Mouse (Mus musculus): ENCODE results near the gene Ptpra. TPM values are rescaled to one million over a fixed set of nuclear protein-coding genes. Genes with fewer than 3 reads are reported as not detected.
A peak's percentile ranks its signal among the peaks of the same experiment; 100 is the strongest.

Gene Ptpra
- 73.2 and 85.5 TPM in 2 replicates for polyA plus RNA-seq (2016; fragmentation: Nextera tagmentation; extraction: Ambion mirVana)

GRCm38 (mm10) chr2:130449794-130450433, at the start of gene Ptpra:
Ptpra (plus strand) TSS chr2:130450278.
- Histone ChIP-seq H3K27ac (peak within 1 kb of the TSS; percentile 94), H3K4me1 (peaks cover 21% of the 10 kb centered on the region), H3K9me3 (replicated peaks) (no peaks in the 10 kb centered on the region), H3K27me3 (ENCODE audit: low read depth, poor library complexity, severe bottlenecking) (peaks cover 17% of the 10 kb centered on the region), H3K4me3 (peak within 1 kb of the TSS; percentile 89), H3K36me3 (peaks cover 4% of the 10 kb centered on the region; the same call in 1 of the 2 replicates)
- peak; percentile 91 for DNase-seq (ENCODE audit: low spot score)
- 0% methylated on average over 48 of the region's 50 CpGs for WGBS

GRCm38 (mm10) chr2:130401891-130402290, 48.2 kb upstream of the Ptpra start:
- Histone ChIP-seq H3K36me3 (no peaks in the 10 kb centered on the region), H3K4me1 (peaks cover 22% of the 10 kb centered on the region), H3K27ac (no peak overlapping the region), H3K4me3 (no peak overlapping the region), H3K9me3 (replicated peaks) (no peaks in the 10 kb centered on the region), H3K27me3 (ENCODE audit: low read depth, poor library complexity, severe bottlenecking) (no peaks in the 10 kb centered on the region)
- DNase-seq (ENCODE audit: low spot score), result no peak
- WGBS, result 84% methylated on average over 4 of the region's 4 CpGs

GRCm38 (mm10) chr2:130404939-130405338, 45.1 kb upstream of the Ptpra start, which contains the start of the genes Gm28372 and 1700020A23Rik:
Gm28372 (plus strand) TSS chr2:130405239.
1700020A23Rik (plus strand) TSS chr2:130405259.
- DNase-seq (ENCODE audit: low spot score), result no peak
- no peaks in the 10 kb centered on the region for H3K36me3 ChIP-seq
- no peak within 1 kb of the TSS for H3K27ac ChIP-seq
- H3K9me3 ChIP-seq (replicated peaks), result no peaks in the 10 kb centered on the region
- no peak within 1 kb of the TSS for H3K4me3 ChIP-seq
- no peaks in the 10 kb centered on the region for H3K27me3 ChIP-seq (ENCODE audit: low read depth, poor library complexity, severe bottlenecking)
- H3K4me1 ChIP-seq, result peaks cover 19% of the 10 kb centered on the region
- 91% methylated on average over 1 of the region's 1 CpGs for WGBS

GRCm38 (mm10) chr2:130406178-130406577, 43.9 kb upstream of the Ptpra start, which contains the start of gene Tmem239:
Tmem239 (plus strand) TSS chr2:130406478.
- no peaks in the 10 kb centered on the region for H3K27me3 ChIP-seq (ENCODE audit: low read depth, poor library complexity, severe bottlenecking)

GRCm38 (mm10) chr2:130408194-130408593, 41.9 kb upstream of the Ptpra start:
- Histone ChIP-seq H3K4me3 (no peak overlapping the region), H3K9me3 (replicated peaks) (no peaks in the 10 kb centered on the region), H3K36me3 (no peaks in the 10 kb centered on the region), H3K27ac (no peak overlapping the region), H3K4me1 (peaks cover 19% of the 10 kb centered on the region), H3K27me3 (ENCODE audit: low read depth, poor library complexity, severe bottlenecking) (no peaks in the 10 kb centered on the region)
- WGBS, result 26% methylated on average over 6 of the region's 6 CpGs
- peak; percentile 51 for DNase-seq (ENCODE audit: low spot score)

More at GRCm38 (mm10) chr2:130406178-130406577, 43.9 kb upstream of the Ptpra start, which contains the start of gene Tmem239:
- Histone ChIP-seq H3K9me3 (replicated peaks) (no peaks in the 10 kb centered on the region), H3K36me3 (no peaks in the 10 kb centered on the region), H3K4me1 (peaks cover 13% of the 10 kb centered on the region), H3K27ac (no peak within 1 kb of the TSS), H3K4me3 (no peak within 1 kb of the TSS)
- no peak for DNase-seq (ENCODE audit: low spot score)
- WGBS, result 78% methylated on average over 2 of the region's 2 CpGs

GRCm38 (mm10) chr2:130411558-130412495, 38.3 kb upstream of the Ptpra start:
- no peak overlapping the region for H3K27ac ChIP-seq
- 41% methylated on average over 16 of the region's 16 CpGs for WGBS

GRCm38 (mm10) chr2:130412775-130413174, 37.3 kb upstream of the Ptpra start:
- H3K9me3 ChIP-seq (replicated peaks), result no peaks in the 10 kb centered on the region
- 83% methylated on average over 3 of the region's 3 CpGs for WGBS
- no peaks in the 10 kb centered on the region for H3K27me3 ChIP-seq (ENCODE audit: low read depth, poor library complexity, severe bottlenecking)
- peaks cover 19% of the 10 kb centered on the region for H3K4me1 ChIP-seq
- H3K36me3 ChIP-seq, result no peaks in the 10 kb centered on the region
- H3K27ac ChIP-seq, result no peak overlapping the region
- no peak overlapping the region for H3K4me3 ChIP-seq
- DNase-seq (ENCODE audit: low spot score), result no peak

More at GRCm38 (mm10) chr2:130411558-130412495, 38.3 kb upstream of the Ptpra start:
- no peak overlapping the region for H3K4me3 ChIP-seq
- no peaks in the 10 kb centered on the region for H3K36me3 ChIP-seq
- H3K27me3 ChIP-seq (ENCODE audit: low read depth, poor library complexity, severe bottlenecking), result no peaks in the 10 kb centered on the region
- peak; percentile 94 for DNase-seq (ENCODE audit: low spot score)
- peaks cover 19% of the 10 kb centered on the region for H3K4me1 ChIP-seq
- H3K9me3 ChIP-seq (replicated peaks), result no peaks in the 10 kb centered on the region

- no peak for DNase-seq (ENCODE audit: low spot score)
- WGBS, result 77% methylated on average over 6 of the region's 6 CpGs
Measured at GRCm38 (mm10) chr2:130414094-130414856, 35.8 kb upstream of the Ptpra start.

GRCm38 (mm10) chr2:130421781-130422620, 28.1 kb upstream of the Ptpra start:
- Histone ChIP-seq H3K9me3 (replicated peaks) (no peaks in the 10 kb centered on the region), H3K4me3 (no peak overlapping the region), H3K27me3 (ENCODE audit: low read depth, poor library complexity, severe bottlenecking) (no peaks in the 10 kb centered on the region), H3K36me3 (peaks cover 42% of the 10 kb centered on the region), H3K27ac (no peak overlapping the region), H3K4me1 (peaks cover 24% of the 10 kb centered on the region)
- DNase-seq (ENCODE audit: low spot score), result no peak
- 96% methylated on average over 26 of the region's 26 CpGs for WGBS

More at GRCm38 (mm10) chr2:130414094-130414856, 35.8 kb upstream of the Ptpra start:
- H3K36me3 ChIP-seq, result peaks cover 12% of the 10 kb centered on the region
- peaks cover 10% of the 10 kb centered on the region for H3K4me1 ChIP-seq
- no peak overlapping the region for H3K27ac ChIP-seq
- H3K4me3 ChIP-seq, result no peak overlapping the region
- H3K9me3 ChIP-seq (replicated peaks), result no peaks in the 10 kb centered on the region
- no peaks in the 10 kb centered on the region for H3K27me3 ChIP-seq (ENCODE audit: low read depth, poor library complexity, severe bottlenecking)

GRCm38 (mm10) chr2:130423397-130424125, 26.5 kb upstream of the Ptpra start:
- H3K4me1 ChIP-seq, result peaks cover 24% of the 10 kb centered on the region
- 20% methylated on average over 49 of the region's 49 CpGs for WGBS
- peak overlapping the region; percentile 85 for H3K4me3 ChIP-seq
- no peaks in the 10 kb centered on the region for H3K27me3 ChIP-seq (ENCODE audit: low read depth, poor library complexity, severe bottlenecking)
- H3K27ac ChIP-seq, result peak overlapping the region; percentile 97
- H3K36me3 ChIP-seq, result peaks cover 46% of the 10 kb centered on the region
- no peaks in the 10 kb centered on the region for H3K9me3 ChIP-seq (replicated peaks)
- DNase-seq (ENCODE audit: low spot score), result peak; percentile 87
